Mouse (Mus musculus) v-Abl transformed pro-B cells (cell line): Measurements from ENCODE around the gene Zfp324.

Experiments used
- in situ Hi-C, 2 experiments: fragments of 400-800 bp; cut with MboI; formaldehyde crosslinking; loops; one replicate each; pipeline ENCODE4 v1.15.1; 2025; ENCODE audit not compliant: unreplicated experiment in 2 of 2

The Zfp324 gene

DNA sequence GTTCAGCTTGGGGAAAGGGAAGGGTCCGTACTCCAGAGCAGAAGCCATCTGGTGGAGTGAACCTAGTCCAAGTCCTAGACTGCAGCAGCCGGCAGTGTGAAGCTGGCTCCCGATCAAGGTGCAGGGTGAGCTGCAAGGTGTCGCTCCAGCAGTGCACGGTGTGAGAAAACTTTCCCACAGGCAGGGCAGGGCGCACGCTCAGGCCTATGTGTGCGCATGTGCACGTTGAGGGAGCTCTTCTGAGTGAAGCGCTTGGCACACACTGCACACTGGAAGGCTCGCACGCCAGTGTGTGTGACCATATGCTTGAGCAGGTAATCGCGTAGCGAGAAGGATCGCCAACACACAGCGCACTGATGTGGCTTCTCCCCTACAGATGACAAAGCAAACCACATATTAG is 40.4 kb downstream of the Zfp324 start:
- in situ Hi-C loops, result loop anchor here (5.0 to 25.0 kb wide), 4 partner anchors 36 to 1394 kb away; partner anchors contain the start of genes Zfp606 (in 1 of the 2) and Zscan4-ps3 (in 1 of the 2)

DNA sequence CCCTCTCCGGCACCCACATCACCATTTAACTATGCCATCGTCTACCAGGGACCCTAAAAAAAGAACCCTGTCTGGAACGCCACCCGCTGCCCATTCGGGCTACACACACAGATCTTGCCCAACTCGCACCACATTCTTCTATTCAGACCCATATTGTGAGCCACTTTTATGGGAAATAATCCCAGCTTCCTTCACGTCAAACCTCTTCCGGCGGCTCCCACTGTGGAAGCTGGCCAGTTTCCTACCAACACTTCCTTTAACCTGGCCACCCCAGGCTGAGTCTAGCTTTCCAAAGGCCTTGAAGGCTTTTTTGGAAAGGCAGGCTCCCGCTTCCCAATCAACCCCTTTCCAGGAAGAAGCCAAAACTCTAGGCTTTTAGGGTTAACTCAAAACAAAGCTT is 40.9 kb downstream of the Zfp324 start:
- in situ Hi-C loops, result loop anchor here (5.0 to 25.0 kb wide), 4 partner anchors 36 to 1394 kb away; partner anchors contain the start of genes Zfp606 (in 1 of the 2) and Zscan4-ps3 (in 1 of the 2)

DNA sequence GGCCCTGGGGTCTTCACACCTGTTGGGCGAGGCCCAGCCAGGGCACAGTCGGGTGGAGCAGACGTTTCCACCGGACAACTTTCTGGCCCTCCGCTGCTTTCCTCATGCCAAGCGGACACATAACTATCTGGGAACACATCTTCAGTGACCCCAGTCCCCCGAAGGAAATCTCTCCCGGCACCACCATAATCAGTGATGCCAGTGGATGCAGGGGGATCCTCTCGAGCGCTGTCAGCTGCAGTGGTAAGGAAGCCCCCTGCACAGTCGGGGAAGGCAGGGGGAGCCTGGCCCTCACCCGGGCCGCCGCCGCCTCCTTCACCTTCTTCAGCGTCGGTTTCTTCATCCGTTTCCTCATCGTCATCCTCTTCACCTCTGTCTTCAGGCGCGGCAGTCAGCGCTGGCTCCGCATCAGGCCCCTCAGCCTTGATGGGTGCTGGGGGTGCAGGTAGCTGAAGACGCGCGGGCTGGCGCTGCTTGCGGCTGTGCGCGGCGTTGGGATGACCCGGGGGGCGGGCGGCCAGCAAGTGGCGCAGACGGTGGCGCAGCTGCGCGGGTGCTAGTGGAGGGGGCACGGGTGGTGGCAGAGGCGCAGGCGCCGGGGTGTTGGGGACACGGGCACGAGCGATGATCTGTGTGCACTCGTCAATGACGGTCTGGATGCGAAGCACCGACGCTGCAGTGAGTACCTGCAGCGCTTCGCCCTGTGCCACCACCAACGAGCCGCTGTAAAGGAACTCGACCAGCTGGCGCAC is 41.9 kb downstream of the Zfp324 start:
- in situ Hi-C loops, result loop anchor here (5.0 to 25.0 kb wide), 4 partner anchors 35 to 1395 kb away; partner anchors contain the start of genes Zfp606 (in 1 of the 2) and Zscan4-ps3 (in 1 of the 2)

DNA sequence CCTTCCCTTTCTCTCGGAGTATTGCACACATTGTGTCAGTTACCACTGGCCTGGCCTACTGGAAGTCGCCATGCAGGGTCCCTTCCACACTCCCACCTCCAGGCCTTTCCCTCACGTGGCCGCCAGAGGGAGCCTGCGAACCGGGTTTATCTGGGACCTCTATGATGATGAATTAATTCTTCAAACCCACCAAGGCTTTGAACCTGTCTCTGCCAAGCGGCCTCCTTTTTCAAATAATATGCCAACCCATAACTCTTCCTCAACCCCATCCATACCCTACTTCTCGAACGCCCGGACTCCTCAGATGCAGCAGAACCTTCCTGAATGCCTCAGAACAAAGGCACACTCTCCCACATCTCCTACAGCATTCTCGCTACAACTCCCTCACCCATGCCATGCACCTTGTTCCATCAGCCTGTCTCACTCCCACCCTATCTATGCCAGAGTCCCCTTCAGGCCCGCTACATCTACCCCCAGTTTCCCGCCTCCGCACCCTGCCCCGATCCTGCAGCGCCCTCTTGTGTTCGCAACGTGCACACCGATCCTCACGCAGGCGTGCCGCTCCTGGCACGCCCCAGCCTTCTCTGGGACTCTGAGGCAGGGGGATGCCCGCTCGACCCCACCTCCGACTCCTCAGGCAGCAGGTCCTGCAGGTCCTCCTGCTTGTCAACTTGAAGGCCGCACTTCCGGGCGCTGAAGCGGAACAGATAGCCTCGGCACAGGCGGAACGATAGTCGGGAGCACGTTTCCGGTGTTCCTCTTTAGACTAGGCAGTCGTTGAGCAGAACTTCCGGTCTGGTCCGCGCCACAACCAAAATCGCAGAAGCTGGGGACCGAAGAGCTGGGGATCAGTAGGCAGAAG is 43.7 kb downstream of the Zfp324 start:
- in situ Hi-C loops, result loop anchor here (5.0 to 25.0 kb wide), 4 partner anchors 33 to 1397 kb away; partner anchors contain the start of genes Zfp606 (in 1 of the 2) and Zscan4-ps3 (in 1 of the 2)

DNA sequence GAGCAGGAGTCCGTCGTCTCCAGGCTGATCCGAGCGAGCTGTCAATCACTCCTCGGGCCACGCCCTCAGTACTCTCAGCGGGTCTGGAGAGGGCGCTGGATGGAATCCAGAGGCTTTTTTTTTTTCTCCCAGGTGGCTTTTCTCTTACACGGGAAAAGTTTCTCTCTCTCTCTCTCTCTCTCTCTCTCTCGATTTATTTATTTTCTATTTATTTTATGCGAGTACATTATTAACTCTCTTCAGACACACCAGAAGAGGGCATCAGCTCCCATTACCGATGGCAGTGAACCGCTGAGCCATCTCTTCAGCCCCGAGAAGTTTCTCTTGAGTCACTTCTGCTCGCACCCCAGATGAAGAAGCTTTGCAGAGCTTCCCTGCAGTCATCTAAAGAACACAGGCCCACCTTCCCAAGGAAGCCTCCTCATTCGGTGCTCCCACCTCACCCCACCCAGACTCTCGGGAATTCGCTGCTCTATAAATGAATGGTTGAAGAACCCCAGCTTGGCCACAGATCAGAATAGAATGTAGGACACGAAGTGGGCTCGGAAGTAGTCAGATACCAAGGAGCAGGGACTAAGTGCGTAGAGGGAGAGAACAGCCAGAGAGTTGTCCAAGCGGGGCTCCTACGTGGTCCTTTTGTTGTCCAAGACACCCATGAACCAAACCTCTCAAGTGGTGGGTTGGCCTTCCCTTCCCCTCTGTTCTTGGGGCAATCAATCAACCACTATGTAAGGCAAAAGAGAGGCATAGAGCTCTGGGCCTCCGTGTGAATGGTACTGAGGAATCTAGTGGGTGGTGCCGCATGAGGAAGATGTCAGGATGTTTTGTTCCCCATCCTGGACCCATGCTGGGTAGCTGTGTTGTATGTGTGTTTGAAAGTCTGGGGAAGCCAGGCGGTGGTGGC is 44.6 kb downstream of the Zfp324 start, which contains the start of gene Zbtb45:
Zbtb45 (minus strand) TSS at position 30 of the 904 bp plus-strand sequence.
- in situ Hi-C loops, result loop anchor here in 1 of 2 experiments (25.0 kb wide), 2 partner anchors 523 to 1398 kb away; partner anchors contain the start of genes Zfp606 and Zscan4-ps3

DNA sequence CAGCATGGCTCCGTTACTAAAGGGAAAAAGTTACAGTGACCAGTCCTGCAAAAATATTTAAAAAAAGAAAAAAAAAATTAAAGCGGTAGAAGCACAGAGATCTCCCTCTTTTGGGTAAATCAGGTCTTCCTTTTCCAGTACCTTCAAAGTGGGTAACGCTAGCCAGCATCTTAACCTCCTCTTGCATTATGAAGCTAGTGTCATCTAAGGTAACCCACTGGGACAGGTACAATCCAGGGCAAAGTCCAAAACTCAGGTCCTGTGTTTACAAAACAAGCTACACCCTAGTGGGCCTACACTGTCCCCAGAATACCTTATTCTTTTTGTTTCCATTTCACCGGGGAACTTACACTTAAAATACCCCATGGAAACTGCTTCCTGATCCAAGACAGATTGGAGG is 48.0 kb downstream of the Zfp324 start:
- in situ Hi-C loops, result loop anchor here in 1 of 2 experiments (25.0 kb wide), 2 partner anchors 526 to 1401 kb away; partner anchors contain the start of genes Zfp606 and Zscan4-ps3

DNA sequence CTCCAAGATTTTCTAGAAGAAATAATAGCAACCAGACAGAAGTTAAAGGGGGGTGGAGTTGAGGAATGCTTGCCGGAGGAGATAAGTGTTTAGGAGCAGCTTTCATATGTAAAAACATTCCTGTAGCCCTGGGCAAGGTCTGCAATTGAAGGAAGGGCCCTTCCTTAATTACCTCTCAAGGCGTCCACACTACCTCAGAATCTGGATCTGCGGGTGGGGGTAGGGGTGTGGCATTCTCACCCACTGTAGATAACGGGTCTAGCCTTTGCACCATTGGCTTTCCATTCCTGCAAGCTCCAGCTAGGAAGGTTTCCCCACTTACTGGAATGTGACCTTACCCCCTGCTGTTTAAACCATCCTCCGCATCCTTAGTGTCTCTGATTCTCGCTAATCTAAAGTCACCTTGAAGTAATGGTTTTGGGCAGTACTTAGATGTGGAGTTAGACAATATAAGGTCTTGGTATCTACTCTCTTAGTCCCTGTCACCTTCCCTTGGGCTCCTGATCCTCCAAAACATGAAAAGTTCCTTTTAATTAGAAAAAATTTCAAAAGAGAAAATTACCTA is 48.7 kb downstream of the Zfp324 start:
- in situ Hi-C loops, result loop anchor here in 1 of 2 experiments (25.0 kb wide), 2 partner anchors 527 to 1402 kb away; partner anchors contain the start of genes Zfp606 and Zscan4-ps3

DNA sequence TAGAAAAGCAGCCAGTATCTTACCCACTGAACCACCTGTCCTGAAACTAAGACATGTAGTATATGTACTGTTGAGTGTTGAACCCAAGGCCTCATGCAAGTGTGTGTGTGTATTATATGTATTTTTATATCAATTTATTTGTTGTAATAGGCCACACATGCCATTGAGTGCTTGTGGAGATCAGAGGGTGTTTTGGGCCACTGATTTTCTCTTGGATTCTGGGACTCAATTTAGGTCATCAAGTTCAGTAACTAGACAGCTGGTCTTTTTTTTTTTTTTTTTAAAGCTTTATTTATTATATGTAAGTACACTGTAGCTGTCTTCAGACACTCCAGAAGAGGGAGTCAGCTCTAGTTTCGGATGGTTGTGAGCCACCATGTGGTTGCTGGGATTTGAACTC is 49.6 kb downstream of the Zfp324 start:
- in situ Hi-C loops, result loop anchor here in 1 of 2 experiments (25.0 kb wide), 2 partner anchors 528 to 1403 kb away; partner anchors contain the start of genes Zfp606 and Zscan4-ps3

DNA sequence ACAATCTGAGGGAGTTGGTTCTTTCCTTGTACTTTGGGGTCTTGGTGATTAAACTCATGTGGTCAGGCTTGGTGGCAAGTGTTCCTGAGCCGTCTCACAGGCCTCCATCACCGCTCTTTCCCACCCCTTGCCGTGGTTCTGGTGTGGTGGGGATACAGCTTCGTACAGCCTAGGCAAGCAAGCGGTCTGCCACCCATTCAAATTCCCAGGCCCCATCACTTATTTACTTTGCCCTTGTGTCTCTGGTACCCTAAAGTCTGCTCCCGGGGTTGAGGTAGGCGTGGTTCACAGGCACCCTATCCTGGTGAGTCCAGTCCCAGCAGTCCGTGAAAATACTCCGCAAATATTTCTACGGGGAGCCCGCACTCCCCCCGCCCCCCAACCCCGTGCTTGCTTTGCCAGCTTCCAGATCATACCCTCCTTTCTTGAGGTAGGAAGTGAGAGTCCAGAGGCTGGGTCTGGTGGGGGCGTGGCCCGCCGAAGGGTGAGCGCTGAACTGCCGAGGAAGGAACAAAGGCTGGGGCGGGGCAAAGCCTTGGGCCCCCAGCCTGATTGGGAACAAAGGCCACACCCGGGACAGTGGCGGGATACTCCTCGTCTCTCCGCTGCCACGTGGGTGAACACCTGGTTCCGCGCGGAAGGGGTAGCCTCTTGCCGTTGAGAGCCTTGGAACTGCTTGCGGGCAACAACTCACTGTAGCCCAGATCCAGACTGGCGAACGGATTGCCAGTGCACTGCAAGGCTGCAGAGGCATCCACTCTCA is 57.3 kb downstream of the Zfp324 start:
- in situ Hi-C loops, result loop anchor here (10.0 to 25.0 kb wide), 3 partner anchors 58 to 1411 kb away; partner anchors contain the start of genes Zfp324 (in 1 of the 2), Zfp606 (in 1 of the 2) and Zscan4-ps3 (in 1 of the 2)
